Mouse (Mus musculus): ENCODE data around the gene Atg7. TPM values are rescaled to one million over a fixed set of nuclear protein-coding genes. Genes with fewer than 3 reads are reported as not detected.

Gene Atg7
- polyA plus RNA-seq, 1 experiment from 2014 or later = 10.9 TPM

DNA sequence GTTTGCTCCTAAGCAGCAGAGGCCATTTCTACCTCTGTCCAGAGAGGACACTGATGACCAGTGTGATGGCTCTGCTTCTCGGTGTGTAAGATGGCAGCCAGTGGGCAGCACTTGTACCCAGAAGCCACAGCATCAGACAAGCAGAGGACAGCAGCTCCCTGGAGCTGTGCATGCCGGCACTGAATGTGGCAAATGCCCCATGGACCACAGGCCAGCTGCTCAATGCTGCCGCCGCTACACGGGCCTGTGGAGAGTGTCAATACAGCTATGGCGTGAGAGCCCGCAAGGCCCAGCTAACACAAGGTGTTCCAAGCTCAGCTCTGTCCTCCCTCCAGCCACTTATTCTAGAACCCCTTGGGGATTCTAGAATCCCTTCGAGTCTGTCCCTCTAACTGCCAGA, 221.5 kb downstream of the Atg7 start:
- 84% methylated on average over 8 of the region's 8 CpGs for WGBS (ENCODE audit: insufficient replicate concordance)
- no peak for ATAC-seq
- H3K9me3 ChIP-seq (ENCODE audit: low read length) = no peaks in the 10 kb centered on the region
- H3K27ac ChIP-seq (ENCODE audit: low read depth) = no peak overlapping the region
- H3K36me3 ChIP-seq (replicated peaks; ENCODE audit: insufficient read depth, low read length) = peaks cover 32% of the 10 kb centered on the region
- no peaks in the 10 kb centered on the region for H3K27me3 ChIP-seq (ENCODE audit: insufficient read depth, low read length)
- H3K4me2 ChIP-seq (ENCODE audit: low read depth, low read length) = no peak overlapping the region
- H3K4me1 ChIP-seq (ENCODE audit: insufficient read depth) = peaks cover under 1% of the 10 kb centered on the region
- DNase-seq = no peak
- TF ChIP-seq CTCF (IDR thresholded peaks at IDR 0.05; ENCODE audit: low read depth) (no peak), EP300 (IDR thresholded peaks at IDR 0.05; ENCODE audit: low read depth) (no peak)
- no peak overlapping the region for H3K4me3 ChIP-seq (ENCODE audit: low read depth, low read length)
- no peak overlapping the region for H3K9ac ChIP-seq (replicated peaks)

DNA sequence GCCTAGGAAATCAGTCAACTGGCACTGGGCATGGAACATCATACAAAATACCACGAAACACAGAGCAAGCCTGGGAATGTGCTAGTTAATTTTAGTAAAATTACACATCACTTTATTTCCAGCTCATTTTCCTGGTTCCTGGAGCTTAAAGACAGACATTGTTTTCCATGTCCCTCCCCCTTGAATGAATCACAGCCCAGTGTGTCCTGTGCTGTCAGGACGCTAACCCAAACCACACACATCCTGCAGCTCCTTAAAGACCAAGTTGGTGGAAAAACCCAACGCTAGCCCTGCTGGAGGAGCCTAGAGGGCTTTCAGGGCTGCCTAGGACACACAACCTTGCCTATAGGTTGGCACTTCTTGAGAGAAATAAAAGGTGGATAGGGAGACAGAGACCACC, 223.2 kb downstream of the Atg7 start:
- WGBS (ENCODE audit: insufficient replicate concordance) = 72% methylated on average over 3 of the region's 3 CpGs
- no peaks in the 10 kb centered on the region for H3K27me3 ChIP-seq (ENCODE audit: insufficient read depth, low read length)
- no peak overlapping the region for H3K4me2 ChIP-seq (ENCODE audit: low read depth, low read length)
- DNase-seq (no peak), ATAC-seq (no peak)
- peaks cover 9% of the 10 kb centered on the region for H3K4me1 ChIP-seq (ENCODE audit: insufficient read depth)
- H3K36me3 ChIP-seq (replicated peaks; ENCODE audit: insufficient read depth, low read length) = peaks cover 26% of the 10 kb centered on the region
- H3K27ac ChIP-seq (ENCODE audit: low read depth) = no peak overlapping the region
- no peak overlapping the region for H3K9ac ChIP-seq (replicated peaks)
- no peak for TF ChIP-seq EP300 (IDR thresholded peaks at IDR 0.05; ENCODE audit: low read depth)
- no peak for TF ChIP-seq CTCF (IDR thresholded peaks at IDR 0.05; ENCODE audit: low read depth)
- H3K9me3 ChIP-seq (ENCODE audit: low read length) = no peaks in the 10 kb centered on the region
- H3K4me3 ChIP-seq (ENCODE audit: low read depth, low read length) = no peak overlapping the region

DNA sequence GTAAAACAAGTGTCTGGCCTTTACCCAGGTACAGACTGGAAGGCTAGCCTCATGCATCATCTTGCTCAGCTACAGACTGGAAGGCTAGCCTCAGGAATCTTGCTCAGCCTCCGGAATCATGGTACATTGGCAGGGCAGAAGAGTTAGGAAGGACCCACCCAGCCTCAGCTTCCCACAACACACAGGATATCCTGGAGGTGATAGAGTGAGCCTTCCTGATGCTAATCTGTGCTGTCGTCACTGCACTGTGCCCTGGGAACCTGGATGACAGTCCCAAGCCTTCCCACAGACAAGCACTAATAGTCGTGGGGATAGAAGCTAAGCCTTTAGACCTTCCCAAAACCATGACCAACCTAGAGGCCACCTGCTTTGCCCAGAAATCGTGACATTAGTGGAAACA, 223.7 kb downstream of the Atg7 start:
- DNase-seq (no peak), ATAC-seq (no peak)
- Histone ChIP-seq H3K4me2 (ENCODE audit: low read depth, low read length) (no peak overlapping the region), H3K9me3 (ENCODE audit: low read length) (no peaks in the 10 kb centered on the region), H3K27me3 (ENCODE audit: insufficient read depth, low read length) (no peaks in the 10 kb centered on the region), H3K4me3 (ENCODE audit: low read depth, low read length) (no peak overlapping the region), H3K9ac (replicated peaks) (no peak overlapping the region), H3K4me1 (ENCODE audit: insufficient read depth) (peaks cover 9% of the 10 kb centered on the region), H3K36me3 (replicated peaks; ENCODE audit: insufficient read depth, low read length) (peaks cover 20% of the 10 kb centered on the region), H3K27ac (ENCODE audit: low read depth) (no peak overlapping the region)
- TF ChIP-seq EP300 (IDR thresholded peaks at IDR 0.05; ENCODE audit: low read depth) (no peak), CTCF (IDR thresholded peaks at IDR 0.05; ENCODE audit: low read depth) (no peak)
- WGBS (ENCODE audit: insufficient replicate concordance) = 62% methylated on average over 4 of the region's 4 CpGs

DNA sequence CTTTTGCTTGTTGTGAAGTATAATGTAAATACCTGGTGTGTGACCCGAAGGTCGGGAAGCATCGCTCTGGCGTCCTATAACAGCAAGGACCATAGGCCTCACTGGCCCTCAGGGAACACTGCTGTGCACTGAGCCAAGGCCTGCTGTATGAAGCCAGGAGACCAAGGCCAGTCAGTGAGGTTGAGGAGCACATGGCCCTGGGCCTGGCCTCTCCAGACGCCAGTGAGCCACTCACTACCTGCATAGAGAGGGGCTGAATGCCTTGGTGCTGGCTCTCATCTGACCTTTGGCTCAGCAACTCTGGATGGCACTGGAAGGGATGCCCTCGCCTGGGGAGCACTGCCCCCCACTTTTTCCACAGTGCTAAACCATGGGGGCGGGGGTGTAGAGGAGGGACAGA, 225.8 kb downstream of the Atg7 start:
- H3K4me2 ChIP-seq (ENCODE audit: low read depth, low read length) = no peak overlapping the region
- H3K27me3 ChIP-seq (ENCODE audit: insufficient read depth, low read length) = no peaks in the 10 kb centered on the region
- peaks cover 4% of the 10 kb centered on the region for H3K36me3 ChIP-seq (replicated peaks; ENCODE audit: insufficient read depth, low read length)
- 76% methylated on average over 7 of the region's 7 CpGs for WGBS (ENCODE audit: insufficient replicate concordance)
- TF ChIP-seq EP300 (IDR thresholded peaks at IDR 0.05; ENCODE audit: low read depth) (no peak), CTCF (IDR thresholded peaks at IDR 0.05; ENCODE audit: low read depth) (no peak)
- no peak overlapping the region for H3K4me3 ChIP-seq (ENCODE audit: low read depth, low read length)
- ATAC-seq = no peak
- H3K4me1 ChIP-seq (ENCODE audit: insufficient read depth) = peaks cover 21% of the 10 kb centered on the region
- no peak overlapping the region for H3K9ac ChIP-seq (replicated peaks)
- H3K9me3 ChIP-seq (ENCODE audit: low read length) = no peaks in the 10 kb centered on the region
- DNase-seq = no peak
- no peak overlapping the region for H3K27ac ChIP-seq (ENCODE audit: low read depth)

DNA sequence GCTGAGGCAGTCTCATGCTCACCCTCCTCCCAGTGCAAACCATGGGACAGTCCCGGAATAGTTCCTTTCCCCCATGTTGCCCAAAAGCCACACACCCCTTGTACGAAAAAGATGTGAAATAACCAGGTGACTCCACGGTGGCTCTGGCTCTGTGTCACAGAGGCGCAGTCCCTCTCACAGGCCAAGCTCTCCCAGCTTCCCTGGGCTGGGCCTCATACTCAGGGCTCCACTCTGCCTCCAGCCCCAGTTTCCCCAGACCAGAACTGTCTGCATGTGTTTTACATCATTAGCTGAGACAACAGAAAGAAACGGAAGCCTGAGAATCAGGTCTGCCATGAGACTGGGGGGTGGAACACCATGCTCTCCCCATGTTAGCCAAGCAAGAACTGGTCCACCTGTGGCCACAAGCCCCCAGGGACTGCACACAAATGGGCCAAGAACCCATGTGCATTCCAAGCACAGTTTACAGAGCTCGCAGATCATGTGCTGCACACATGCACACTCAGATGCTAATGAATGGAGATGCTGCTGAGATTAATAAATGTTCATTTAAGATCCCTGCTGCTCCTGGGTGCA, 226.7 kb downstream of the Atg7 start:
- H3K4me1 ChIP-seq (ENCODE audit: insufficient read depth) = peaks cover 31% of the 10 kb centered on the region
- no peak overlapping the region for H3K4me2 ChIP-seq (ENCODE audit: low read depth, low read length)

DNA sequence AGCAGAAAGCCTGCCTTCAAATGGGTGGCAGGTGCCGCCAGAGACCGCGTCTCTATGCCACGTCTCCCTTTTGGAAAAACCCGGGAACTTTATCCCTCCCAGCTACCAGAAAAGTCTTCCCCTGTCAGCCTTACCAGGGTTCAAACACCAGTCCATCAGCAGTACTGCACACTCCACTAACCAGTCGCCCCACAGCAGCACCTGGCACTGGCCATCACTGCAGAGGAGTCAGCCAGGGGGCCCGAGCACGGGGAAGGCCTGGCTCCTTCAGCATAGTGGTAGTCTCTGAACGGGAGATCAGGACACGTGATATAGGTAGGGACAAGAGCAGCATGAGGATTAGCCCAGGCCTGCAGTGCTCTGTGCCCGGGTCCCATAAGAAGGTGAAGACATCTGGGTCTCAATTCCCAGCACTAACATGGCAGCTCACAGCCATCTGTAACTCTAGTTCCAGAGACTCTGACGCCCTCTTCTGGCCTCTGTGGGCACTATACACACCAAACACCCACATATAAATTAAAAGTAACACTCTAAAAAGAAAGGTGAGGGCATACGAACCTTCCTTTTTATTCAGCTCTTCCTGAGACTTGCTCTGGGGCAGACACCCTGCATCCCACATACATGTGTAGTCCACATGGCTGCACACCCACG, 228.2 kb downstream of the Atg7 start:
- H3K4me1 ChIP-seq (ENCODE audit: insufficient read depth) = peaks cover 40% of the 10 kb centered on the region
- H3K4me3 ChIP-seq (ENCODE audit: low read depth, low read length) = no peak overlapping the region
- DNase-seq (no peak), ATAC-seq (no peak)
- no peak overlapping the region for H3K4me2 ChIP-seq (ENCODE audit: low read depth, low read length)
- no peak for TF ChIP-seq EP300 (IDR thresholded peaks at IDR 0.05; ENCODE audit: low read depth)
- no peak for TF ChIP-seq CTCF (IDR thresholded peaks at IDR 0.05; ENCODE audit: low read depth)
- H3K9me3 ChIP-seq (ENCODE audit: low read length) = no peaks in the 10 kb centered on the region
- no peak overlapping the region for H3K27ac ChIP-seq (ENCODE audit: low read depth)
- H3K36me3 ChIP-seq (replicated peaks; ENCODE audit: insufficient read depth, low read length) = no peaks in the 10 kb centered on the region
- no peaks in the 10 kb centered on the region for H3K27me3 ChIP-seq (ENCODE audit: insufficient read depth, low read length)
- H3K9ac ChIP-seq (replicated peaks) = no peak overlapping the region
- 86% methylated on average over 14 of the region's 14 CpGs for WGBS (ENCODE audit: insufficient replicate concordance)

More for the DNA sequence above, 226.7 kb downstream of the Atg7 start:
- Histone ChIP-seq H3K9me3 (ENCODE audit: low read length) (no peaks in the 10 kb centered on the region), H3K4me3 (ENCODE audit: low read depth, low read length) (no peak overlapping the region), H3K36me3 (replicated peaks; ENCODE audit: insufficient read depth, low read length) (no peaks in the 10 kb centered on the region), H3K9ac (replicated peaks) (no peak overlapping the region), H3K27me3 (ENCODE audit: insufficient read depth, low read length) (no peaks in the 10 kb centered on the region), H3K27ac (ENCODE audit: low read depth) (no peak overlapping the region)
- no peak for DNase-seq
- ATAC-seq = no peak
- TF ChIP-seq CTCF (IDR thresholded peaks at IDR 0.05; ENCODE audit: low read depth) (no peak), EP300 (IDR thresholded peaks at IDR 0.05; ENCODE audit: low read depth) (no peak)
- WGBS (ENCODE audit: insufficient replicate concordance) = 74% methylated on average over 6 of the region's 6 CpGs
